Mouse (Mus musculus): ENCODE data around the gene Rtel1. TPM values are rescaled to one million over a fixed set of nuclear protein-coding genes. Genes with fewer than 3 reads are reported as not detected.

Gene Rtel1
- polyA plus RNA-seq, 1 experiment: 45.8 TPM

- no peak overlapping the region for H3K4me3 ChIP-seq (ENCODE audit: insufficient read depth, poor library complexity, severe bottlenecking)
- H3K79me2 ChIP-seq (ENCODE audit: control insufficient read depth, insufficient read depth): peaks cover 49% of the 10 kb centered on the region
- H3K36me3 ChIP-seq (ENCODE audit: control insufficient read depth, insufficient read depth): peaks cover 7% of the 10 kb centered on the region
- no peak overlapping the region for H3ac ChIP-seq (ENCODE audit: control insufficient read depth, insufficient read length, low read depth)
- TF ChIP-seq MYOD1 (IDR thresholded peaks at IDR 0.05; ENCODE audit: control insufficient read depth, insufficient read length, low read depth): no peak
- no peak for TF ChIP-seq USF1 (IDR thresholded peaks at IDR 0.05; ENCODE audit: low read depth)
- TF ChIP-seq MAX (IDR thresholded peaks at IDR 0.05): no peak
- TF ChIP-seq MYOG (IDR thresholded peaks at IDR 0.05; ENCODE audit: control insufficient read depth, extremely low read depth, insufficient read length): no peak
- TF ChIP-seq CTCF (IDR thresholded peaks at IDR 0.05; ENCODE audit: control insufficient read depth, insufficient read depth, insufficient read length): no peak
- no peak for TF ChIP-seq FOSL1 (IDR thresholded peaks at IDR 0.05; ENCODE audit: insufficient read depth, low read length, poor library complexity, severe bottlenecking)
- no peak for TF ChIP-seq CEBPB (IDR thresholded peaks at IDR 0.05; ENCODE audit: low read depth)
- H3K79me3 ChIP-seq (ENCODE audit: low read depth): peaks cover 31% of the 10 kb centered on the region
- H3K27me3 ChIP-seq (ENCODE audit: control insufficient read depth, insufficient read depth, insufficient read length): no peaks in the 10 kb centered on the region
These were observed 28.6 kb upstream of the Rtel1 start for GRCm38 (mm10) chr2:181290937-181291336.

GRCm38 (mm10) chr2:181302041-181302440 is 17.5 kb upstream of the Rtel1 start:
- H3K79me3 ChIP-seq (ENCODE audit: low read depth): peaks cover 4% of the 10 kb centered on the region
- TF ChIP-seq MYOG (IDR thresholded peaks at IDR 0.05; ENCODE audit: control insufficient read depth, extremely low read depth, insufficient read length): no peak
- no peak overlapping the region for H3ac ChIP-seq (ENCODE audit: control insufficient read depth, insufficient read length, low read depth)
- no peak overlapping the region for H3K4me3 ChIP-seq (ENCODE audit: insufficient read depth, poor library complexity, severe bottlenecking)
- H3K79me2 ChIP-seq (ENCODE audit: control insufficient read depth, insufficient read depth): no peaks in the 10 kb centered on the region
- H3K36me3 ChIP-seq (ENCODE audit: control insufficient read depth, insufficient read depth): peaks cover 8% of the 10 kb centered on the region
- H3K27me3 ChIP-seq (ENCODE audit: control insufficient read depth, insufficient read depth, insufficient read length): no peaks in the 10 kb centered on the region

DNA sequence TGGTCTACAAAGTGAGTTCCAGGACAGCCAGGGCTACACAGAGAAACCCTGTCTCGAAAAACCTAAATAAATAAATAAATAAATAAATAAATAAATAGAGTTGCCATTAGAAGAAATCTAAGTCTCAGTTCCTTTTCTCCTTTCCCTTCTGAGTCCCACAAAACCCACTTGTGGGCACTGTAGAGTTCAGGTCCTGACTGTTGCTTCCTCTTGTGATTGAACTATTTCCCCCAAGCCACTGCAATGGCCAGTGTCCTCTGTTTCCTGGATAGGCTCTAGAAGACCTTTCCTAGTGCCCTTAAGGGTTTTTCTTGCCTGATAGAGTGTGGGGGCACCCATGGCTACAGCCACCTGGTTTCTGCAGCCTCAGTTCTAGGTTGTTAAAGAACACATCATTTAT is 14.6 kb upstream of the Rtel1 start:
- H3K79me3 ChIP-seq (ENCODE audit: low read depth): no peaks in the 10 kb centered on the region
- no peak overlapping the region for H3ac ChIP-seq (ENCODE audit: control insufficient read depth, insufficient read length, low read depth)
- no peaks in the 10 kb centered on the region for H3K27me3 ChIP-seq (ENCODE audit: control insufficient read depth, insufficient read depth, insufficient read length)
- no peak overlapping the region for H3K4me3 ChIP-seq (ENCODE audit: insufficient read depth, poor library complexity, severe bottlenecking)
- TF ChIP-seq MAX (IDR thresholded peaks at IDR 0.05) (no peak), FOSL1 (IDR thresholded peaks at IDR 0.05; ENCODE audit: insufficient read depth, low read length, poor library complexity, severe bottlenecking) (no peak), MYOD1 (IDR thresholded peaks at IDR 0.05; ENCODE audit: control insufficient read depth, insufficient read length, low read depth) (no peak), CEBPB (IDR thresholded peaks at IDR 0.05; ENCODE audit: low read depth) (no peak), MYOG (IDR thresholded peaks at IDR 0.05; ENCODE audit: control insufficient read depth, extremely low read depth, insufficient read length) (no peak)
- no peaks in the 10 kb centered on the region for H3K79me2 ChIP-seq (ENCODE audit: control insufficient read depth, insufficient read depth)
- peaks cover 8% of the 10 kb centered on the region for H3K36me3 ChIP-seq (ENCODE audit: control insufficient read depth, insufficient read depth)

DNA sequence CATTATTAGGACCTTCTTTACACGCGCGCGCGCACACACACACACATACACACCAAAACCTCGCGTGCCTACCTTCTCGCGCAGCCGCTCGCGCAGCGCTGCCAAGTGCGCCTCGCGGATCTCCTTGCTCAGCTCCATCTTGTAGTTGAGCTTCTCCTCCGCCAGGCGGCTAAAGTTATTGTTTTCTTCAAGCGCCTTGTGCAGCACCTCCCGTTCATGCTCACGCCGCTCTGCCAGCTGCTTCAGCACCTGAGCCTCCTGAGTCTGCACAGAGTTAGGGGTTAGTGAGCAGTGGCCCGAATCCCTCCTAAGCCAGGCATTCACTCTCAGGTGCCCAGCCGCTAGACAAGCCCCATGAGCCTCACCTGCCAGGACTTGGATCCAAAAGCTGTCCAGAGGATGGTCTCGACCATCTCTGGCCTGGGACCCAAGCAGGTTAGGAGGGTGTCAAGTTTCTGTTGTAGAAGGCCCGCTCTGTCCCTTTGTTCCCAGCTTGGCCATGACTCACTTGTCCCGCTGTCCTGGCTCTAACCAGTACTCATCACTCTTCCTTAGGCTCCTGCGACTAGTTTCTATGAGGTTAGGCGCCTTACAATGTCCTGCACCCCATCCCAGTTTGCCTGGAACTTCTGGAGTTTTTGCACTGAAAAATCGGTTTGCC is 12.3 kb upstream of the Rtel1 start:
- H3K4me3 ChIP-seq (ENCODE audit: insufficient read depth, poor library complexity, severe bottlenecking): no peak overlapping the region
- no peaks in the 10 kb centered on the region for H3K27me3 ChIP-seq (ENCODE audit: control insufficient read depth, insufficient read depth, insufficient read length)
- no peaks in the 10 kb centered on the region for H3K79me3 ChIP-seq (ENCODE audit: low read depth)
- H3ac ChIP-seq (ENCODE audit: control insufficient read depth, insufficient read length, low read depth): no peak overlapping the region
- no peak for TF ChIP-seq USF1 (IDR thresholded peaks at IDR 0.05; ENCODE audit: low read depth)
- TF ChIP-seq MAX (IDR thresholded peaks at IDR 0.05): no peak
- TF ChIP-seq MYOG (IDR thresholded peaks at IDR 0.05; ENCODE audit: control insufficient read depth, extremely low read depth, insufficient read length): no peak
- no peak for TF ChIP-seq MYOD1 (IDR thresholded peaks at IDR 0.05; ENCODE audit: control insufficient read depth, insufficient read length, low read depth)
- no peak for TF ChIP-seq CTCF (IDR thresholded peaks at IDR 0.05; ENCODE audit: control insufficient read depth, insufficient read depth, insufficient read length)
- TF ChIP-seq FOSL1 (IDR thresholded peaks at IDR 0.05; ENCODE audit: insufficient read depth, low read length, poor library complexity, severe bottlenecking): no peak
- no peak for TF ChIP-seq CEBPB (IDR thresholded peaks at IDR 0.05; ENCODE audit: low read depth)
- no peaks in the 10 kb centered on the region for H3K36me3 ChIP-seq (ENCODE audit: control insufficient read depth, insufficient read depth)
- H3K79me2 ChIP-seq (ENCODE audit: control insufficient read depth, insufficient read depth): no peaks in the 10 kb centered on the region

- Histone ChIP-seq H3K79me2 (ENCODE audit: control insufficient read depth, insufficient read depth) (no peaks in the 10 kb centered on the region), H3K36me3 (ENCODE audit: control insufficient read depth, insufficient read depth) (no peaks in the 10 kb centered on the region), H3ac (ENCODE audit: control insufficient read depth, insufficient read length, low read depth) (no peak overlapping the region), H3K79me3 (ENCODE audit: low read depth) (no peaks in the 10 kb centered on the region), H3K27me3 (ENCODE audit: control insufficient read depth, insufficient read depth, insufficient read length) (peaks cover 14% of the 10 kb centered on the region), H3K4me3 (ENCODE audit: insufficient read depth, poor library complexity, severe bottlenecking) (no peak overlapping the region)
- TF ChIP-seq MAX (IDR thresholded peaks at IDR 0.05) (no peak), MYOD1 (IDR thresholded peaks at IDR 0.05; ENCODE audit: control insufficient read depth, insufficient read length, low read depth) (no peak), CTCF (IDR thresholded peaks at IDR 0.05; ENCODE audit: control insufficient read depth, insufficient read depth, insufficient read length) (no peak), MYOG (IDR thresholded peaks at IDR 0.05; ENCODE audit: control insufficient read depth, extremely low read depth, insufficient read length) (no peak), CEBPB (IDR thresholded peaks at IDR 0.05; ENCODE audit: low read depth) (no peak)
These were observed 7.1 kb upstream of the Rtel1 start for GRCm38 (mm10) chr2:181312435-181312834.

DNA sequence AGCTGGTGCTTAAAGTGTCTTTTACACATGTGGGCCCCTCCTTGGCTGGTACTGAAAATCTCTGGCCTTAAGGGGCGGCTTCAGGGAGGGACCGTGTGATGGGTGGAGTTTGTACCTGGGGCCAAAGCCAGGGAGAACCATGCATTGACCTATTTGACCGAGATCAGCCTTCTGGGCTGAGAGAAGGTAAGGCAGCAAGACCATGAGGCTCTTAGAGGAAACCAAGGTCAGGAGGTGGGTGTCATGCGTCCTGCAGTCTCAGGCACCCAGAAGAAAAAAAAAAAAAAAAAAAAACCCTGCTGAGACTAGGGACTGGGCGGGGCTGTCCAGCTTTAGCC is 6.6 kb upstream of the Rtel1 start:
- peaks cover 14% of the 10 kb centered on the region for H3K27me3 ChIP-seq (ENCODE audit: control insufficient read depth, insufficient read depth, insufficient read length)
- H3K36me3 ChIP-seq (ENCODE audit: control insufficient read depth, insufficient read depth): no peaks in the 10 kb centered on the region
- no peak overlapping the region for H3K4me3 ChIP-seq (ENCODE audit: insufficient read depth, poor library complexity, severe bottlenecking)
- TF ChIP-seq USF1 (IDR thresholded peaks at IDR 0.05; ENCODE audit: low read depth) (no peak), MAX (IDR thresholded peaks at IDR 0.05) (no peak), MYOG (IDR thresholded peaks at IDR 0.05; ENCODE audit: control insufficient read depth, extremely low read depth, insufficient read length) (no peak), FOSL1 (IDR thresholded peaks at IDR 0.05; ENCODE audit: insufficient read depth, low read length, poor library complexity, severe bottlenecking) (no peak), CEBPB (IDR thresholded peaks at IDR 0.05; ENCODE audit: low read depth) (no peak)
- no peaks in the 10 kb centered on the region for H3K79me2 ChIP-seq (ENCODE audit: control insufficient read depth, insufficient read depth)
- no peaks in the 10 kb centered on the region for H3K79me3 ChIP-seq (ENCODE audit: low read depth)
- H3ac ChIP-seq (ENCODE audit: control insufficient read depth, insufficient read length, low read depth): no peak overlapping the region
